36 mouse cellular contexts compared by ENCODE assay signal in the genomic region with DNA sequence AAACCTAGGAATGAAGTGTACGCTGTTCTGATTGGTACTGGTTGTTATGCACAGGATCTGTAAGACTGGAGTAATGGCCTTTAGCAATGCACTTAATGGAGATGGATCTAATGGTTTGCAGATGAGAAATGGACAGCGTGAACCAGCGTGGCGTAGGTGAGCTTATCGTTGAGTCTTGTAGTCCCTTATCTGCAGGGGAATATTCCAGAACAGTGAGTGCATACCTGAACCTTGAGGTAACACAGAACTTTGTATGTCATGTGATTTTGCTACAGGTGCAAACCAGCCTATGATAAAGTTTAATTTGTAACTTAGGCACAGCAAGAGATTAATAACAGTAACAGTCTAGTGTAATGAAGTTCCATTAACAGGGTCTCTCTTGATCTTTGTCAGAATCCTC. TPM values are rescaled to one million over a fixed set of nuclear protein-coding genes. Genes with fewer than 3 reads are reported as not detected.
"Had no signal": no experiment of that assay in that cellular context is flagged by ENCODE, and none has a peak within 500 bp of the region (broad histone marks: within the 10 kb centered on the region; RNA-seq: fewer than 3 reads in every experiment).

No protein-coding gene starts in this region.

- H3K27ac ChIP-seq: gastrocnemius, adult 2 months; heart, adult 2 months; heart, embryonic 13.5 days; heart, embryonic 15.5 days; hindbrain, embryonic 10.5 days; hindbrain, embryonic 12.5 days; hindbrain, embryonic 14.5 days; kidney, embryonic 15.5 days; kidney, postnatal 0 days; left cerebral cortex, adult 2 months; limb, embryonic 10.5 days; limb, embryonic 12.5 days; liver, embryonic 12.5 days; liver, embryonic 14.5 days had no signal

- H3K9me3 ChIP-seq: heart, embryonic 13.5 days; heart, embryonic 15.5 days; hindbrain, embryonic 10.5 days; hindbrain, embryonic 12.5 days; kidney, embryonic 15.5 days; limb, embryonic 10.5 days; limb, embryonic 12.5 days; liver, embryonic 12.5 days had no signal

- DNase-seq: gastrocnemius, adult 2 months; gastrocnemius, postnatal 10 days; gastrocnemius, postnatal 25 days; heart, adult 2 months; heart, postnatal 4 days; kidney, adult 11 months; kidney, adult 2 months; kidney, adult 9 months; kidney, postnatal 14 days; kidney, postnatal 36 days; layer of hippocampus, adult 9-11 months; liver had no signal

- H3K4me2 ChIP-seq: heart, embryonic 11.5 days; heart, embryonic 13.5 days; heart, embryonic 15.5 days; hindbrain, embryonic 12.5 days; hindbrain, embryonic 14.5 days; kidney, embryonic 15.5 days; limb, embryonic 12.5 days; liver, embryonic 12.5 days had no signal

- H3K9ac ChIP-seq: heart, embryonic 13.5 days; heart, embryonic 15.5 days; hindbrain, embryonic 12.5 days; hindbrain, embryonic 14.5 days; kidney, embryonic 15.5 days; limb, embryonic 12.5 days; liver, embryonic 12.5 days; liver, embryonic 14.5 days had no signal

- H3K4me3 ChIP-seq: gastrocnemius, adult 2 months; heart, adult 2 months; heart, embryonic 13.5 days; heart, embryonic 15.5 days; hindbrain, embryonic 10.5 days; hindbrain, embryonic 12.5 days; kidney, embryonic 15.5 days; left cerebral cortex, adult 2 months; limb, embryonic 10.5 days; limb, embryonic 12.5 days; liver, embryonic 12.5 days had no signal

- H3K36me3 ChIP-seq: heart, embryonic 15.5 days; hindbrain, embryonic 12.5 days; kidney, embryonic 15.5 days; limb, embryonic 12.5 days had no signal

- H3K27me3 ChIP-seq: heart, embryonic 13.5 days; heart, embryonic 15.5 days; hindbrain, embryonic 12.5 days; kidney, embryonic 15.5 days; limb, embryonic 12.5 days; liver, embryonic 12.5 days had no signal

- ATAC-seq: hindbrain, embryonic 16.5 days; inflammation-experienced regulatory T-cells, adult 6 months; liver, embryonic 12.5 days had no signal

RNA-seq across cellular contexts. Expression of a gene that starts 33.0 kb away (rescaled TPM):
- total RNA-seq: gastrocnemius, adult 2 months; gastrocnemius, postnatal 10 days; gastrocnemius, postnatal 25 days; layer of hippocampus, adult 18-20 months; layer of hippocampus, adult 8-10 months; layer of hippocampus, postnatal 14 days; left cerebral cortex, adult 2 months; left cerebral cortex, postnatal 14 days; left cerebral cortex, postnatal 36 days had no signal
- polyA plus RNA-seq: frontal cortex, adult 2 months; hindbrain, embryonic 10.5 days; hindbrain, embryonic 12.5 days; hindbrain, embryonic 14.5 days; hindbrain, embryonic 16.5 days; large intestine, adult 2 months; limb, embryonic 10.5 days; limb, embryonic 12.5 days; liver, embryonic 12.5 days had no signal

RNA-seq across cellular contexts. Expression of a gene that starts 42.7 kb away (rescaled TPM):
- total RNA-seq: gastrocnemius, adult 2 months; gastrocnemius, postnatal 25 days; granulocyte monocyte progenitor cell, adult 5-6 weeks; heart, adult 2 months; heart, postnatal 25 days had no signal
